Mouse (Mus musculus): ENCODE results near the gene Gmeb2.

- TF ChIP-seq CTCF (IDR thresholded peaks at IDR 0.05; ENCODE audit: low read depth) (no peak), EP300 (IDR thresholded peaks at IDR 0.05; ENCODE audit: low read depth) (no peak)
These were observed 44.0 kb downstream of the Gmeb2 start for GRCm38 (mm10) chr2:181243706-181244394.
